In the genomic region with DNA sequence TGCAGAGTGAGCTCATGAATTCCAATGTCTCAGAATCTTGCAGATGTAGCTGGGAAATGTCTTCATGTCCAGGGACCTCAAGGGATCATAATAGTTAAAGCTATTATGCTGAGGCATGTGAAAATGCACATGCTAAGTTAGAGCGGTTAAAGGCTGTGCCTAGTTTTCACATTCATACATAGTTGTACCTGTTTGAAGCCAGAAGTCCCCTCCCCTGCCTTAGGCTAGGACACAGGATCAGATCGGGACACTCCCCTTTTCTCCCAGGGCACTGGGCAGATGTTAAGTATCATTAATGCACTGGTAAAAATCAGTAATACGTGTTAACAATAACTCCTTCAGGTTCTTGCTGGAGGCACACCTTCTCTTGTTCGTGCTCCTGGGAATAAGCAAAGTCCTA, we compare ENCODE assay signal across 7 mouse cellular contexts. TPM values are rescaled to one million over a fixed set of nuclear protein-coding genes. Genes with fewer than 3 reads are reported as not detected.
A peak's percentile ranks its signal among the peaks of the same experiment; 100 is the strongest.
DNase-seq lines count a peak whose midpoint lies in the region; ATAC-seq and TF ChIP-seq lines count a peak whose summit lies in the region.

No protein-coding gene starts in this region.

- H3K4me3 ChIP-seq in lung, embryonic 16.5 days (ENCODE audit: low read length) = peak overlapping the region; percentile 36
- peak overlapping the region; percentile 42 for H3K4me3 ChIP-seq in forebrain, embryonic 13.5 days
- H3K4me3 ChIP-seq in limb, embryonic 13.5 days = peak overlapping the region; percentile 44
- peak overlapping the region; percentile 25 for H3K4me3 ChIP-seq in stomach, embryonic 14.5 days (ENCODE audit: low read depth, low read length)
- H3K4me3 ChIP-seq in thymus, adult 2 months (ENCODE audit: control insufficient read depth, insufficient read depth, low read length) = no peak overlapping the region

- H3K9ac ChIP-seq in lung, embryonic 16.5 days (ENCODE audit: low read length) = peak overlapping the region; percentile 31; the same call in 1 of the 2 replicates
- H3K9ac ChIP-seq in forebrain, embryonic 13.5 days = 0 out of 2 replicates have a peak overlapping the region, but pooled peaks have one; percentile 52
- peak overlapping the region; percentile 53 for H3K9ac ChIP-seq in limb, embryonic 13.5 days
- H3K9ac ChIP-seq in stomach, embryonic 14.5 days (replicated peaks; ENCODE audit: low read depth, low read length) = no peak overlapping the region

- no peak overlapping the region for H3K27ac ChIP-seq in lung, embryonic 16.5 days (ENCODE audit: low read length)
- no peak overlapping the region for H3K27ac ChIP-seq in forebrain, embryonic 13.5 days
- no peak overlapping the region for H3K27ac ChIP-seq in limb, embryonic 13.5 days
- no peak overlapping the region for H3K27ac ChIP-seq in stomach, embryonic 14.5 days (ENCODE audit: low read length)
- no peak overlapping the region for H3K27ac ChIP-seq in thymus, adult 2 months (ENCODE audit: control insufficient read depth, insufficient read depth, low read length)

- H3K36me3 ChIP-seq in lung, embryonic 16.5 days (ENCODE audit: control insufficient read depth, insufficient read depth, low read length) = no peaks in the 10 kb centered on the region
- no peaks in the 10 kb centered on the region for H3K36me3 ChIP-seq in forebrain, embryonic 13.5 days (ENCODE audit: poor library complexity, severe bottlenecking)
- H3K36me3 ChIP-seq in limb, embryonic 13.5 days = no peaks in the 10 kb centered on the region
- H3K36me3 ChIP-seq in stomach, embryonic 14.5 days (ENCODE audit: control insufficient read depth, insufficient read depth, low read length) = no peaks in the 10 kb centered on the region
- no peaks in the 10 kb centered on the region for H3K36me3 ChIP-seq in thymus, adult 2 months (ENCODE audit: control insufficient read depth, insufficient read depth, low read length)

- H3K4me2 ChIP-seq in lung, embryonic 16.5 days (ENCODE audit: low read depth, low read length) = peak overlapping the region; percentile 60
- H3K4me2 ChIP-seq in forebrain, embryonic 13.5 days = peak overlapping the region; percentile 72
- H3K4me2 ChIP-seq in limb, embryonic 13.5 days (replicated peaks) = peak overlapping the region; percentile 73
- peak overlapping the region; percentile 55 for H3K4me2 ChIP-seq in stomach, embryonic 14.5 days (replicated peaks; ENCODE audit: low read depth, low read length)

- H3K27me3 ChIP-seq in lung, embryonic 16.5 days (ENCODE audit: control insufficient read depth, insufficient read depth, low read depth, low read length) = no peaks in the 10 kb centered on the region; the same call in 1 of the 2 replicates
- H3K27me3 ChIP-seq in forebrain, embryonic 13.5 days = peaks cover 4% of the 10 kb centered on the region; the same call in 1 of the 2 replicates
- peaks cover 21% of the 10 kb centered on the region for H3K27me3 ChIP-seq in limb, embryonic 13.5 days
- no peaks in the 10 kb centered on the region for H3K27me3 ChIP-seq in stomach, embryonic 14.5 days (ENCODE audit: control insufficient read depth, insufficient read depth, low read length)
- no peaks in the 10 kb centered on the region for H3K27me3 ChIP-seq in thymus, adult 2 months (ENCODE audit: control insufficient read depth, insufficient read depth, low read length)

- ATAC-seq in lung, embryonic 16.5 days (ENCODE audit: low read depth) = peak; percentile 59; the same call in 1 of the 2 replicates
- ATAC-seq in forebrain, embryonic 13.5 days = peak; percentile 50
- peak; percentile 26; the same call in 1 of the 2 replicates for ATAC-seq in limb, embryonic 13.5 days (ENCODE audit: low FRiP score, low read depth)
- ATAC-seq in stomach, embryonic 14.5 days (ENCODE audit: insufficient number of reproducible peaks, insufficient read depth, low FRiP score, low read depth) = peak; percentile 47

- TF ChIP-seq CTCF in thymus, adult 2 months (IDR thresholded peaks at IDR 0.05; ENCODE audit: borderline replicate concordance, control insufficient read depth, extremely low read depth, insufficient read depth, low read length, poor library complexity) = no peak

- no peaks in the 10 kb centered on the region for H3K9me3 ChIP-seq in lung, embryonic 16.5 days (ENCODE audit: control insufficient read depth, low read length)
- H3K9me3 ChIP-seq in forebrain, embryonic 13.5 days (replicated peaks) = no peaks in the 10 kb centered on the region
- no peaks in the 10 kb centered on the region for H3K9me3 ChIP-seq in limb, embryonic 13.5 days
- no peaks in the 10 kb centered on the region for H3K9me3 ChIP-seq in stomach, embryonic 14.5 days (ENCODE audit: control insufficient read depth, low read depth, low read length)

- WGBS in lung, embryonic 16.5 days = 58% methylated on average over 4 of the region's 4 CpGs
- 70% methylated on average over 4 of the region's 4 CpGs for WGBS in forebrain, embryonic 13.5 days
- 64% methylated on average over 4 of the region's 4 CpGs for WGBS in limb, embryonic 13.5 days
- 46% methylated on average over 4 of the region's 4 CpGs for WGBS in stomach, embryonic 14.5 days
- 89% methylated on average over 4 of the region's 4 CpGs for WGBS in thymus, adult 2 months

- H3K4me1 ChIP-seq in lung, embryonic 16.5 days (replicated peaks; ENCODE audit: control insufficient read depth, insufficient read depth, low read length) = no peaks in the 10 kb centered on the region
- H3K4me1 ChIP-seq in forebrain, embryonic 13.5 days = peaks cover 7% of the 10 kb centered on the region
- peaks cover 10% of the 10 kb centered on the region; the same call in 1 of the 2 replicates for H3K4me1 ChIP-seq in limb, embryonic 13.5 days
- no peaks in the 10 kb centered on the region for H3K4me1 ChIP-seq in stomach, embryonic 14.5 days (ENCODE audit: control insufficient read depth, insufficient read depth, low read length)
- peaks cover 3% of the 10 kb centered on the region; the same call in 1 of the 2 replicates for H3K4me1 ChIP-seq in thymus, adult 2 months (replicated peaks; ENCODE audit: control insufficient read depth, insufficient read depth, low read length)

- no peak for TF ChIP-seq POLR2A in thymus, adult 2 months (IDR thresholded peaks at IDR 0.05; ENCODE audit: control insufficient read depth, extremely low read depth, insufficient read depth, low read length, poor library complexity)

- no peak for DNase-seq in lung, postnatal 4 days
- DNase-seq in thymus, adult 2 months = no peak
- no peak for DNase-seq in ovary, postnatal 14 days (ENCODE audit: low spot score)

RNA-seq across cellular contexts. Expression of gene Tmem14a, which starts 51.6 kb away (rescaled TPM):
- polyA plus RNA-seq in lung, embryonic 16.5 days (2015; fragmentation: Nextera tagmentation; extraction: Ambion mirVana) = 10.3 and 13.3 TPM in 2 replicates
- 14.9 and 15.9 TPM in 2 replicates for polyA plus RNA-seq in forebrain, embryonic 13.5 days (2015; fragmentation: Nextera tagmentation; extraction: Ambion mirVana)
- 8.4 and 10.1 TPM in 2 replicates for polyA plus RNA-seq in limb, embryonic 13.5 days (2015; fragmentation: Nextera tagmentation; extraction: Ambion mirVana)
- polyA plus RNA-seq in stomach, embryonic 14.5 days (2014; fragmentation: Nextera tagmentation; extraction: Ambion mirVana) = 12.8 and 15.2 TPM in 2 replicates
- polyA plus RNA-seq in thymus, adult 2 months (2012; rRNA removed) = 1.8 and 2.5 TPM in 2 replicates
